Mouse (Mus musculus): ENCODE measurements around the gene Dazap2.
"Not testable (repeated sequence)": the region's sequence is repeated elsewhere in the genome, so short reads cannot be mapped to it uniquely, and the experiment has no call there.

Dazap2 gene

GRCm38 (mm10) chr15:100612432-100612831, 2.7 kb upstream of the Dazap2 start:
- no peak for DNase-seq

- DNase-seq = peak; percentile 82
These were observed 1.6 kb upstream of the Dazap2 start for GRCm38 (mm10) chr15:100613584-100613983.

- no peak for DNase-seq
These were observed 742 bp upstream of the Dazap2 start for GRCm38 (mm10) chr15:100614218-100614995.

- peak; percentile 88 for DNase-seq
These were observed 674 bp downstream of the Dazap2 start for GRCm38 (mm10) chr15:100615825-100616220.

- no peak for DNase-seq
These were observed 1.1 kb downstream of the Dazap2 start for GRCm38 (mm10) chr15:100616221-100616620.

GRCm38 (mm10) chr15:100619200-100619599, 4.1 kb downstream of the Dazap2 start:
- no peak for DNase-seq

- not testable (repeated sequence) for DNase-seq
These were observed 6.5 kb downstream of the Dazap2 start for GRCm38 (mm10) chr15:100621671-100622070.

- DNase-seq = no peak
These were observed 7.0 kb downstream of the Dazap2 start for GRCm38 (mm10) chr15:100622164-100622563.

GRCm38 (mm10) chr15:100623754-100624153, 8.6 kb downstream of the Dazap2 start:
- DNase-seq = no peak

GRCm38 (mm10) chr15:100624435-100624834, 9.3 kb downstream of the Dazap2 start:
- DNase-seq = no peak

GRCm38 (mm10) chr15:100627287-100627686, 12.1 kb downstream of the Dazap2 start:
- DNase-seq = no peak

- no peak for DNase-seq
These were observed 12.7 kb downstream of the Dazap2 start for GRCm38 (mm10) chr15:100627774-100628370.

GRCm38 (mm10) chr15:100628797-100629196, 13.6 kb downstream of the Dazap2 start:
- DNase-seq = no peak

- no peak for DNase-seq
These were observed 15.0 kb downstream of the Dazap2 start for GRCm38 (mm10) chr15:100630126-100630525.

- no peak for DNase-seq
These were observed 16.5 kb downstream of the Dazap2 start for GRCm38 (mm10) chr15:100631454-100632170.

GRCm38 (mm10) chr15:100632323-100632722, 17.2 kb downstream of the Dazap2 start:
- no peak for DNase-seq

GRCm38 (mm10) chr15:100633341-100633740, 18.2 kb downstream of the Dazap2 start:
- no peak for DNase-seq

- DNase-seq = no peak
These were observed 20.1 kb downstream of the Dazap2 start for GRCm38 (mm10) chr15:100635239-100635638.

- no peak for DNase-seq
These were observed 20.9 kb downstream of the Dazap2 start for GRCm38 (mm10) chr15:100635851-100636645.

- DNase-seq = no peak
These were observed 21.8 kb downstream of the Dazap2 start, which contains the start of gene Smagp for GRCm38 (mm10) chr15:100636700-100637501. TSS of gene Smagp (minus strand) at chr15:100636940.

GRCm38 (mm10) chr15:100637661-100638060, 22.5 kb downstream of the Dazap2 start:
- DNase-seq = no peak

Data from cerebellum, adult 9-11 months (tissue).